In the genomic region with DNA sequence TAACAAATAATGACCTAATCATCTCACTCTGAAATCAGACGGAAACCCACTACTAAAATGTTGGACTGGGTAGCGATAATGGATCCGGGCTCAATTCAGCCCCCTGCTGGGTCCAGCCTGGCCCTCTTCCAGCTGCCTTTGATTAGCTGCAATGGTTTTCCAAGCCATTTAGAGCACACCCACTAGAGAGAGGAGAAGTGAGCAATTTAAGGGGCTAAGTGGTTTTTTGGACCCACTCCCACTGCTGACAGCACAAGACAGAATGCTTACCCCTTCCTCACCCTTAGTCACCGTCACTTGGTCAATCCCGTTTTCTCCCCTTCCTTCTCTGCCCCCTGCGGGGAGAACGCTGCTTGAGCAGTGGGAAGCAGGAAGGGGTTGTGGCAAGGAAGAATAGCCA, we compare ENCODE assay signal across 8 mouse cellular contexts. TPM values are rescaled to one million over a fixed set of nuclear protein-coding genes. Genes with fewer than 3 reads are reported as not detected.
DNase-seq lines count a peak whose midpoint lies in the region; ATAC-seq and TF ChIP-seq lines count a peak whose summit lies in the region.
"Had no signal": no experiment of that assay in that cellular context is flagged by ENCODE, and none has a peak within 500 bp of the region (broad histone marks: within the 10 kb centered on the region; RNA-seq: fewer than 3 reads in every experiment).

No protein-coding gene starts in this region.

- ATAC-seq in lung, embryonic 14.5 days (ENCODE audit: insufficient read depth): no peak
- ATAC-seq in embryonic facial prominence, embryonic 11.5 days (replicated peaks; ENCODE audit: insufficient number of reproducible peaks, low FRiP score, low TSS enrichment, low read depth): 0 out of 2 replicates have a peak, but pooled peaks have one; percentile 20
- ATAC-seq in hindbrain, embryonic 16.5 days: peak; percentile 63; the same call in 1 of the 2 replicates

- H3K9ac ChIP-seq in lung, embryonic 14.5 days: no peak overlapping the region
- no peak overlapping the region for H3K9ac ChIP-seq in embryonic facial prominence, embryonic 11.5 days (replicated peaks; ENCODE audit: low read length)
- H3K9ac ChIP-seq in hindbrain, embryonic 16.5 days (ENCODE audit: low read depth, low read length): no peak overlapping the region; the same call in 1 of the 2 replicates
- H3K9ac ChIP-seq: liver, embryonic 14.5 days had no signal

- H3K4me1 ChIP-seq in lung, embryonic 14.5 days (ENCODE audit: insufficient read depth): 0 out of 2 replicates have a peak, but pooled peaks cover 2% of the 10 kb centered on the region
- H3K4me1 ChIP-seq in embryonic facial prominence, embryonic 11.5 days (ENCODE audit: control insufficient read depth, insufficient read depth, low read length): peaks cover 4% of the 10 kb centered on the region; the same call in 1 of the 2 replicates
- peaks cover 35% of the 10 kb centered on the region for H3K4me1 ChIP-seq in hindbrain, embryonic 16.5 days (ENCODE audit: control insufficient read depth, insufficient read depth, low read depth, low read length)

- no peaks in the 10 kb centered on the region for H3K27me3 ChIP-seq in lung, embryonic 14.5 days (ENCODE audit: insufficient read depth, low read length)
- H3K27me3 ChIP-seq in embryonic facial prominence, embryonic 11.5 days (ENCODE audit: control insufficient read depth, insufficient read depth, low read length): no peaks in the 10 kb centered on the region
- no peaks in the 10 kb centered on the region; the same call in 1 of the 2 replicates for H3K27me3 ChIP-seq in hindbrain, embryonic 16.5 days (replicated peaks; ENCODE audit: control insufficient read depth, insufficient read depth, low read length)

- 0 out of 2 replicates have a peak overlapping the region, but pooled peaks have one; percentile 1 for H3K4me3 ChIP-seq in lung, embryonic 14.5 days (ENCODE audit: low read depth, low read length)
- H3K4me3 ChIP-seq in embryonic facial prominence, embryonic 11.5 days (ENCODE audit: low read depth, low read length): no peak overlapping the region
- H3K4me3 ChIP-seq in hindbrain, embryonic 16.5 days (ENCODE audit: low read length): no peak overlapping the region; the same call in 1 of the 2 replicates

- H3K4me2 ChIP-seq in lung, embryonic 14.5 days: peak overlapping the region; percentile 41
- no peak overlapping the region for H3K4me2 ChIP-seq in embryonic facial prominence, embryonic 11.5 days (ENCODE audit: low read depth, low read length)
- H3K4me2 ChIP-seq in hindbrain, embryonic 16.5 days (ENCODE audit: low read length): peak overlapping the region; percentile 50

- TF ChIP-seq CTCF in lung, embryonic 14.5 days (IDR thresholded peaks at IDR 0.05; ENCODE audit: low read depth): no peak

- no peaks in the 10 kb centered on the region for H3K9me3 ChIP-seq in lung, embryonic 14.5 days (ENCODE audit: low read depth, low read length)
- H3K9me3 ChIP-seq in embryonic facial prominence, embryonic 11.5 days (replicated peaks; ENCODE audit: control insufficient read depth, low read length): no peaks in the 10 kb centered on the region
- no peaks in the 10 kb centered on the region for H3K9me3 ChIP-seq in hindbrain, embryonic 16.5 days (ENCODE audit: control insufficient read depth, low read length)

- WGBS in lung, embryonic 14.5 days: 8% methylated on average over 7 of the region's 7 CpGs
- 0% methylated on average over 7 of the region's 7 CpGs for WGBS in embryonic facial prominence, embryonic 11.5 days
- 0% methylated on average over 7 of the region's 7 CpGs for WGBS in hindbrain, embryonic 16.5 days

- no peak overlapping the region for H3K27ac ChIP-seq in lung, embryonic 14.5 days (ENCODE audit: low read depth)
- H3K27ac ChIP-seq in embryonic facial prominence, embryonic 11.5 days (replicated peaks; ENCODE audit: low read depth, low read length): no peak overlapping the region
- H3K27ac ChIP-seq in hindbrain, embryonic 16.5 days (ENCODE audit: low read depth, low read length): peak overlapping the region; percentile 52; the same call in 1 of the 2 replicates
- H3K27ac ChIP-seq: liver, embryonic 14.5 days had no signal

- intact Hi-C loops in gastrocnemius, postnatal 36 days (cut with DNase I): loop anchor here (5.0 kb wide), 1 partner anchor 125 kb away; no protein-coding TSS in a partner anchor

- H3K36me3 ChIP-seq in lung, embryonic 14.5 days (ENCODE audit: insufficient read depth): no peaks in the 10 kb centered on the region
- H3K36me3 ChIP-seq in embryonic facial prominence, embryonic 11.5 days (replicated peaks; ENCODE audit: control insufficient read depth, insufficient read depth, low read depth, low read length): no peaks in the 10 kb centered on the region
- H3K36me3 ChIP-seq in hindbrain, embryonic 16.5 days (ENCODE audit: control insufficient read depth, insufficient read depth, low read length): no peaks in the 10 kb centered on the region

- DNase-seq in lung, embryonic 14.5 days: peak; percentile 11
- no peak for DNase-seq in lung, adult 18-20 months
- peak; percentile 65 for DNase-seq in embryonic facial prominence, embryonic 11.5 days (ENCODE audit: low spot score)
- peak; percentile 80 for DNase-seq in retina, postnatal 1 day
- no peak for DNase-seq in lung, postnatal 10 days
- DNase-seq in gastrocnemius, postnatal 36 days: no peak

RNA-seq across cellular contexts. Expression of a gene that starts 24.9 kb away (rescaled TPM):
- 32.9 and 39.2 TPM in 2 replicates for polyA plus RNA-seq in lung, embryonic 14.5 days (2014; fragmentation: Nextera tagmentation; extraction: Ambion mirVana)
- polyA plus RNA-seq in embryonic facial prominence, embryonic 11.5 days (2014; fragmentation: Nextera tagmentation; extraction: Ambion mirVana): 31.9 and 32.3 TPM in 2 replicates
- polyA plus RNA-seq in hindbrain, embryonic 16.5 days (2015; fragmentation: Nextera tagmentation; extraction: Ambion mirVana): 85.2 and 102 TPM in 2 replicates
- 10 to 100 TPM in 1 of 2 experiments, 1 to 10 TPM in 1; 8.2 to 12.7 TPM for total RNA-seq in gastrocnemius, postnatal 36 days (2021)

RNA-seq across cellular contexts. Expression of a gene that starts 25.2 kb away (rescaled TPM):
- not detected in 2 replicates for polyA plus RNA-seq in lung, embryonic 14.5 days (2014; fragmentation: Nextera tagmentation; extraction: Ambion mirVana)
- polyA plus RNA-seq in embryonic facial prominence, embryonic 11.5 days (2014; fragmentation: Nextera tagmentation; extraction: Ambion mirVana): not detected in 2 replicates
- polyA plus RNA-seq in hindbrain, embryonic 16.5 days (2015; fragmentation: Nextera tagmentation; extraction: Ambion mirVana): 2.6 and 2.7 TPM in 2 replicates
- total RNA-seq in gastrocnemius, postnatal 36 days (2021): not detected
- polyA plus RNA-seq: liver, embryonic 14.5 days had no signal

RNA-seq across cellular contexts. Expression of a gene that starts 32.5 kb away (rescaled TPM):
- polyA plus RNA-seq in lung, embryonic 14.5 days (2014; fragmentation: Nextera tagmentation; extraction: Ambion mirVana): 0.07 and 0.16 TPM in 2 replicates
- 0.24 TPM in 1 of 2 replicates, not detected in the other for polyA plus RNA-seq in embryonic facial prominence, embryonic 11.5 days (2014; fragmentation: Nextera tagmentation; extraction: Ambion mirVana)
- 1.6 and 1.9 TPM in 2 replicates for polyA plus RNA-seq in hindbrain, embryonic 16.5 days (2015; fragmentation: Nextera tagmentation; extraction: Ambion mirVana)
- total RNA-seq in gastrocnemius, postnatal 36 days (2021): 1 to 10 TPM; 1.0 to 2.1 TPM
- polyA plus RNA-seq: liver, embryonic 14.5 days had no signal

Comparison
In these comparisons a context has a peak if more than half of its experiments do, and no peak if none do; other contexts are left out.
1. DNase-seq: peak in lung, embryonic 14.5 days (single experiment), embryonic facial prominence, embryonic 11.5 days (single experiment) and retina, postnatal 1 day (single experiment); none in lung, adult 18-20 months (0 of 2), lung, postnatal 10 days (single experiment) and gastrocnemius, postnatal 36 days (0 of 2).